Mouse (Mus musculus) neural tube, embryonic 12.5 days (tissue): ENCODE results near the gene Btbd1. TPM values are rescaled to one million over a fixed set of nuclear protein-coding genes. Genes with fewer than 3 reads are reported as not detected.
"Not testable (repeated sequence)": the region's sequence is repeated elsewhere in the genome, so short reads cannot be mapped to it uniquely, and the experiment has no call there.

ENCODE experiments used
- ATAC-seq: fragments of 200-750 bp; cut with Nextera tagmentation; 2 replicates; pipeline ENCODE4 v1.8.0; 2017; ENCODE audit warnings: low read depth, mild to moderate bottlenecking, moderate TSS enrichment, moderate library complexity; ENCODE audit not compliant: low FRiP score
- H3K27ac ChIP-seq: fragments of 300-500 bp; sonication (generic); 2 replicates; pipeline ENCODE4 v1.5.1; 2016
- H3K27me3 ChIP-seq: fragments of 300-500 bp; sonication (generic); replicated peaks from 2 replicates; pipeline ENCODE4 v1.6.1; 2016; ENCODE audit warnings: mild to moderate bottlenecking
- H3K36me3 ChIP-seq: fragments of 300-500 bp; sonication (generic); 2 replicates; pipeline ENCODE4 v1.6.1; 2016; ENCODE audit warnings: mild to moderate bottlenecking
- H3K4me1 ChIP-seq: fragments of 300-500 bp; sonication (generic); 2 replicates; pipeline ENCODE4 v1.6.1; 2016
- H3K4me2 ChIP-seq: fragments of 300-500 bp; sonication (generic); replicated peaks from 2 replicates; pipeline ENCODE4 v1.6.1; 2016; ENCODE audit warnings: mild to moderate bottlenecking
- H3K4me3 ChIP-seq: fragments of 300-500 bp; sonication (generic); 2 replicates; pipeline ENCODE4 v1.5.1; 2016
- H3K9ac ChIP-seq: fragments of 300-500 bp; sonication (generic); 2 replicates; pipeline ENCODE4 v1.6.1; 2016; ENCODE audit warnings: mild to moderate bottlenecking
- H3K9me3 ChIP-seq: fragments of 300-500 bp; sonication (generic); 2 replicates; pipeline ENCODE4 v1.6.1; 2016; ENCODE audit warnings: mild to moderate bottlenecking
- WGBS: fragments of 180-500 bp; shearing (Covaris S2); methylation state at CpG from one replicate; pipeline ENCODE4 v1.1.7; 2016; 5-methylcytosine and 5-hydroxymethylcytosine counted together
- polyA plus RNA-seq: library from polyadenylated mRNA; unstranded; fragments of >200 nt; fragmentation: Nextera tagmentation; extraction: Ambion mirVana; gene quantifications from 2 replicates; pipeline ENCODE4 v1.2.1, GENCODE M21; 2016

Gene Btbd1
- polyA plus RNA-seq, 1 experiment from 2014 or later: 108 TPM

GRCm38 (mm10) chr7:81847777-81848176 lies 18.5 kb upstream of the Btbd1 start:
- WGBS: 34% methylated on average over 4 of the region's 4 CpGs
- H3K9ac ChIP-seq: no peak overlapping the region
- no peak overlapping the region for H3K4me2 ChIP-seq
- no peaks in the 10 kb centered on the region for H3K9me3 ChIP-seq
- H3K36me3 ChIP-seq: no peaks in the 10 kb centered on the region
- H3K27me3 ChIP-seq: no peaks in the 10 kb centered on the region
- no peak overlapping the region for H3K4me3 ChIP-seq
- ATAC-seq: no peak
- no peaks in the 10 kb centered on the region for H3K4me1 ChIP-seq
- no peak overlapping the region for H3K27ac ChIP-seq

GRCm38 (mm10) chr7:81847010-81847409 lies 17.8 kb upstream of the Btbd1 start:
- H3K9ac ChIP-seq: no peak overlapping the region
- no peak overlapping the region for H3K4me3 ChIP-seq
- H3K36me3 ChIP-seq: no peaks in the 10 kb centered on the region
- no peaks in the 10 kb centered on the region for H3K9me3 ChIP-seq
- WGBS: 52% methylated on average over 8 of the region's 8 CpGs
- no peaks in the 10 kb centered on the region for H3K4me1 ChIP-seq
- H3K27ac ChIP-seq: no peak overlapping the region
- no peaks in the 10 kb centered on the region for H3K27me3 ChIP-seq
- no peak for ATAC-seq
- no peak overlapping the region for H3K4me2 ChIP-seq

- no peak overlapping the region for H3K9ac ChIP-seq
- no peak overlapping the region for H3K27ac ChIP-seq
- 84% methylated on average over 8 of the region's 8 CpGs for WGBS
- H3K4me3 ChIP-seq: no peak overlapping the region
- no peaks in the 10 kb centered on the region for H3K27me3 ChIP-seq
- no peaks in the 10 kb centered on the region for H3K36me3 ChIP-seq
- H3K4me1 ChIP-seq: no peaks in the 10 kb centered on the region
- no peaks in the 10 kb centered on the region for H3K9me3 ChIP-seq
- ATAC-seq: no peak
- no peak overlapping the region for H3K4me2 ChIP-seq
Measured at GRCm38 (mm10) chr7:81846008-81846407, 16.8 kb upstream of the Btbd1 start.

- H3K4me2 ChIP-seq: no peak overlapping the region
- no peak overlapping the region for H3K4me3 ChIP-seq
- no peaks in the 10 kb centered on the region for H3K36me3 ChIP-seq
- WGBS: 86% methylated on average over 3 of the region's 3 CpGs
- H3K27me3 ChIP-seq: no peaks in the 10 kb centered on the region
- no peak for ATAC-seq
- no peaks in the 10 kb centered on the region for H3K4me1 ChIP-seq
- H3K9ac ChIP-seq: no peak overlapping the region
- H3K9me3 ChIP-seq: no peaks in the 10 kb centered on the region
- H3K27ac ChIP-seq: no peak overlapping the region
Measured at GRCm38 (mm10) chr7:81845313-81845712, 16.1 kb upstream of the Btbd1 start.

GRCm38 (mm10) chr7:81844801-81845200 lies 15.6 kb upstream of the Btbd1 start:
- no peak overlapping the region for H3K4me2 ChIP-seq
- no peaks in the 10 kb centered on the region for H3K36me3 ChIP-seq
- no peak overlapping the region for H3K4me3 ChIP-seq
- H3K27me3 ChIP-seq: no peaks in the 10 kb centered on the region
- ATAC-seq: no peak
- H3K9me3 ChIP-seq: no peaks in the 10 kb centered on the region
- H3K27ac ChIP-seq: no peak overlapping the region
- no peaks in the 10 kb centered on the region for H3K4me1 ChIP-seq
- WGBS: 85% methylated on average over 11 of the region's 11 CpGs
- no peak overlapping the region for H3K9ac ChIP-seq

GRCm38 (mm10) chr7:81843903-81844302 lies 14.7 kb upstream of the Btbd1 start:
- Histone ChIP-seq H3K4me2 (no peak overlapping the region), H3K36me3 (no peaks in the 10 kb centered on the region), H3K27me3 (no peaks in the 10 kb centered on the region), H3K4me3 (no peak overlapping the region), H3K9ac (no peak overlapping the region), H3K9me3 (no peaks in the 10 kb centered on the region), H3K4me1 (no peaks in the 10 kb centered on the region), H3K27ac (no peak overlapping the region)
- no peak for ATAC-seq
- 75% methylated on average over 8 of the region's 8 CpGs for WGBS

GRCm38 (mm10) chr7:81842998-81843397 lies 13.8 kb upstream of the Btbd1 start:
- no peaks in the 10 kb centered on the region for H3K36me3 ChIP-seq
- no peak overlapping the region for H3K9ac ChIP-seq
- H3K4me1 ChIP-seq: no peaks in the 10 kb centered on the region
- H3K4me3 ChIP-seq: no peak overlapping the region
- no peak for ATAC-seq
- no peaks in the 10 kb centered on the region for H3K9me3 ChIP-seq
- no peak overlapping the region for H3K4me2 ChIP-seq
- WGBS: 61% methylated on average over 1 of the region's 1 CpGs
- H3K27me3 ChIP-seq: no peaks in the 10 kb centered on the region
- no peak overlapping the region for H3K27ac ChIP-seq

- H3K27me3 ChIP-seq: no peaks in the 10 kb centered on the region
- H3K27ac ChIP-seq: no peak overlapping the region
- ATAC-seq: no peak
- H3K4me2 ChIP-seq: no peak overlapping the region
- H3K36me3 ChIP-seq: no peaks in the 10 kb centered on the region
- no peaks in the 10 kb centered on the region for H3K4me1 ChIP-seq
- H3K4me3 ChIP-seq: no peak overlapping the region
- no peak overlapping the region for H3K9ac ChIP-seq
- 91% methylated on average over 7 of the region's 7 CpGs for WGBS
- H3K9me3 ChIP-seq: no peaks in the 10 kb centered on the region
Measured at GRCm38 (mm10) chr7:81842141-81842540, 12.9 kb upstream of the Btbd1 start.

- Histone ChIP-seq H3K27ac (no peak overlapping the region), H3K27me3 (no peaks in the 10 kb centered on the region), H3K9me3 (no peaks in the 10 kb centered on the region), H3K9ac (no peak overlapping the region), H3K4me1 (no peaks in the 10 kb centered on the region), H3K4me3 (no peak overlapping the region), H3K4me2 (no peak overlapping the region), H3K36me3 (no peaks in the 10 kb centered on the region)
- WGBS: 86% methylated on average over 6 of the region's 6 CpGs
- ATAC-seq: no peak
Measured at GRCm38 (mm10) chr7:81841439-81841838, 12.2 kb upstream of the Btbd1 start.

- H3K4me3 ChIP-seq: no peak overlapping the region
- 65% methylated on average over 7 of the region's 7 CpGs for WGBS
- H3K27me3 ChIP-seq: no peaks in the 10 kb centered on the region
- H3K9me3 ChIP-seq: no peaks in the 10 kb centered on the region
- no peak for ATAC-seq
- no peak overlapping the region for H3K27ac ChIP-seq
- no peaks in the 10 kb centered on the region for H3K36me3 ChIP-seq
- H3K4me2 ChIP-seq: no peak overlapping the region
- no peaks in the 10 kb centered on the region for H3K4me1 ChIP-seq
- H3K9ac ChIP-seq: no peak overlapping the region
Measured at GRCm38 (mm10) chr7:81840661-81841181, 11.5 kb upstream of the Btbd1 start.

- Histone ChIP-seq H3K27ac (no peak overlapping the region), H3K9ac (no peak overlapping the region), H3K36me3 (no peaks in the 10 kb centered on the region), H3K27me3 (no peaks in the 10 kb centered on the region), H3K4me1 (no peaks in the 10 kb centered on the region), H3K4me2 (no peak overlapping the region), H3K4me3 (no peak overlapping the region), H3K9me3 (no peaks in the 10 kb centered on the region)
- ATAC-seq: no peak
- WGBS: 70% methylated on average over 6 of the region's 6 CpGs
Measured at GRCm38 (mm10) chr7:81839746-81840145, 10.5 kb upstream of the Btbd1 start.

- not testable (repeated sequence) for H3K9me3 ChIP-seq, H3K4me3 ChIP-seq, H3K9ac ChIP-seq, H3K27me3 ChIP-seq, H3K36me3 ChIP-seq, H3K27ac ChIP-seq, ATAC-seq, H3K4me2 ChIP-seq, H3K4me1 ChIP-seq
- 90% methylated on average over 5 of the region's 5 CpGs for WGBS
Measured at GRCm38 (mm10) chr7:81837771-81838170, 8.5 kb upstream of the Btbd1 start.

GRCm38 (mm10) chr7:81835430-81835829 lies 6.2 kb upstream of the Btbd1 start:
- Histone ChIP-seq H3K4me2 (no peak overlapping the region), H3K9ac (no peak overlapping the region), H3K27me3 (no peaks in the 10 kb centered on the region), H3K27ac (no peak overlapping the region), H3K36me3 (no peaks in the 10 kb centered on the region), H3K4me3 (no peak overlapping the region), H3K4me1 (no peaks in the 10 kb centered on the region), H3K9me3 (no peaks in the 10 kb centered on the region)
- WGBS: 91% methylated on average over 5 of the region's 5 CpGs
- ATAC-seq: no peak
